Mouse (Mus musculus) kidney, adult 2 months (tissue): ENCODE results near the gene Tmem245. TPM values are rescaled to one million over a fixed set of nuclear protein-coding genes. Genes with fewer than 3 reads are reported as not detected.

ENCODE experiments used
- DNase-seq: peaks from one replicate; pipeline ENCODE4 v3.0.0; 2021
- H3K27ac ChIP-seq: fragments of 200-500 bp; 2 replicates; pipeline ENCODE4 v1.5.1; 2012; ENCODE audit warnings: low read depth, low read length, control low read depth, inconsistent platforms; ENCODE audit not compliant: insufficient read depth
- H3K27me3 ChIP-seq: fragments of 200-500 bp; replicated peaks from 2 replicates; pipeline ENCODE4 v1.6.1; 2012; ENCODE audit warnings: mild to moderate bottlenecking, moderate library complexity, low read length, inconsistent platforms; ENCODE audit not compliant: control insufficient read depth, insufficient read depth
- H3K36me3 ChIP-seq: fragments of 200-500 bp; 2 replicates; pipeline ENCODE4 v1.6.1; 2012; ENCODE audit warnings: mild to moderate bottlenecking, moderate library complexity, low read length, inconsistent platforms; ENCODE audit not compliant: control insufficient read depth, insufficient read depth
- H3K4me1 ChIP-seq: fragments of 200-500 bp; 2 replicates; pipeline ENCODE4 v1.6.1; 2011; ENCODE audit warnings: low read length; ENCODE audit not compliant: control insufficient read depth, insufficient read depth
- H3K4me3 ChIP-seq: fragments of 200-500 bp; 2 replicates; pipeline ENCODE4 v1.5.1; 2011; ENCODE audit warnings: mild to moderate bottlenecking, low read depth, low read length, control low read depth; ENCODE audit not compliant: insufficient read depth
- CTCF ChIP-seq: fragments of 200-500 bp; conservative IDR thresholded peaks from 2 replicates; pipeline ENCODE4 v1.5.1; 2011; ENCODE audit warnings: low read depth, mild to moderate bottlenecking, control low read depth, low read length, moderate library complexity, mixed read lengths; ENCODE audit not compliant: insufficient read depth, insufficient read length
- POLR2A ChIP-seq: fragments of 200-500 bp; IDR thresholded peaks from one replicate; pipeline ENCODE4 v1.6.1; 2011; ENCODE audit warnings: low read depth, low read length, control low read depth
- WGBS: fragments of 180-500 bp; shearing (Covaris S2); methylation state at CpG from one replicate; pipeline ENCODE4 v1.1.7; 2018; 5-methylcytosine and 5-hydroxymethylcytosine counted together
- polyA plus RNA-seq: library from polyadenylated mRNA; depleted of rRNA; stranded (reverse); fragments of >200 nt; gene quantifications from 2 replicates; pipeline ENCODE4 v1.2.3, GENCODE M21; 2012

The Tmem245 gene
- polyA plus RNA-seq, 1 experiment = 13.8 TPM

- WGBS = 82% methylated on average over 8 of the region's 8 CpGs
- no peak for DNase-seq
- Histone ChIP-seq H3K4me3 (no peak overlapping the region), H3K27me3 (no peaks in the 10 kb centered on the region), H3K4me1 (peaks cover 2% of the 10 kb centered on the region; the same call in 1 of the 2 replicates), H3K27ac (no peak overlapping the region), H3K36me3 (no peaks in the 10 kb centered on the region)
- TF ChIP-seq CTCF = no peak
- no peak for TF ChIP-seq POLR2A
These were observed 90.8 kb downstream of the Tmem245 start for GRCm38 (mm10) chr4:56856371-56856949.

DNA sequence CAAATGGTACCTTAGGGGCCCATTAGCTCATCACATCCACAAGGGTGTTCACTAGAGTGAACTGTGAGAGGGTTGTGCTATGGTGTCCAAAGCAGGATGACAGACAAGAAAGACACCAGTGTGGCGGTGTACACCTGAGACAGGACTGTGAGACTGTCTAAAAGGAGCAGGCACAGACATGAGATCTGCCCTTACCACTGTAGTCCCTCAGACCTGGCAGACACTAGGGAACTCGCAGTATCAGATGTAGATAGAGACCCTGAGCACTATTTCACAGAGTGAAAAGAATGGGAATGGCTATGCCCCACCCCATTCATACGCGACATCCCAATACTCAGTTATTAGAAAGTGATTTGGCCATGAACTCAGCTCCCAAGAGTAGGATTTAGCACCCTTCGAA lies 91.3 kb downstream of the Tmem245 start:
- no peak overlapping the region for H3K4me3 ChIP-seq
- DNase-seq = no peak
- peaks cover 2% of the 10 kb centered on the region; the same call in 1 of the 2 replicates for H3K4me1 ChIP-seq
- TF ChIP-seq POLR2A (no peak), CTCF (no peak)
- no peaks in the 10 kb centered on the region for H3K36me3 ChIP-seq
- WGBS = 97% methylated on average over 5 of the region's 5 CpGs
- no peak overlapping the region for H3K27ac ChIP-seq
- no peaks in the 10 kb centered on the region for H3K27me3 ChIP-seq

- no peaks in the 10 kb centered on the region for H3K4me1 ChIP-seq
- no peaks in the 10 kb centered on the region for H3K36me3 ChIP-seq
- no peaks in the 10 kb centered on the region for H3K27me3 ChIP-seq
- no peak for TF ChIP-seq POLR2A
- TF ChIP-seq CTCF = no peak; the same call in 1 of the 2 replicates
- peak; percentile 28 for DNase-seq
- no peak overlapping the region for H3K4me3 ChIP-seq
- no peak overlapping the region for H3K27ac ChIP-seq
- 26% methylated on average over 6 of the region's 6 CpGs for WGBS
These were observed 96.5 kb downstream of the Tmem245 start for GRCm38 (mm10) chr4:56850724-56851123.

DNA sequence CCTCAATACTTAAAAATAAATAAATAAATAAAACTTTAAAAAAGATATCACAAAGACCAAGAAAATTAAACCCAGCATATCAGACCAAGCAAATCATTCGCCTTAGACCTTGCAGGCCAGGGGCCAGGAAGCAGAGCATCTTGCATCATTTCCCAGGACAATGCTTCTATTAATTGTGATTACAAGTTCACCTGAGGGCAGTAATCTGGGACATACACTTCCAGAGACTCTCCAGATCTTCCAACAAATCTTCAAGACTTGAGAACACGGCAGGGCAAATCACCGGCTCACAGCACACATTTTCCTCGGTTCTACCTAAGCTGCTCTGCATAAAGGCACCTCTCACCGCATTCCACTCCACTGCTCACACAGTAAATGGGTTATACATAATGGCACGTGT lies 99.2 kb downstream of the Tmem245 start:
- Histone ChIP-seq H3K36me3 (peaks cover 2% of the 10 kb centered on the region; the same call in 1 of the 2 replicates), H3K4me1 (no peaks in the 10 kb centered on the region; the same call in 1 of the 2 replicates), H3K4me3 (no peak overlapping the region), H3K27me3 (no peaks in the 10 kb centered on the region), H3K27ac (no peak overlapping the region)
- WGBS = 66% methylated on average over 6 of the region's 6 CpGs
- DNase-seq = no peak
- TF ChIP-seq POLR2A (no peak), CTCF (no peak)

GRCm38 (mm10) chr4:56847400-56847799 lies 99.8 kb downstream of the Tmem245 start:
- Histone ChIP-seq H3K27me3 (no peaks in the 10 kb centered on the region), H3K36me3 (peaks cover 2% of the 10 kb centered on the region; the same call in 1 of the 2 replicates), H3K27ac (no peak overlapping the region), H3K4me3 (no peak overlapping the region), H3K4me1 (no peaks in the 10 kb centered on the region; the same call in 1 of the 2 replicates)
- WGBS = 88% methylated on average over 3 of the region's 3 CpGs
- no peak for DNase-seq
- TF ChIP-seq POLR2A = no peak
- no peak for TF ChIP-seq CTCF

- Histone ChIP-seq H3K27me3 (no peaks in the 10 kb centered on the region), H3K27ac (no peak overlapping the region), H3K36me3 (peaks cover 2% of the 10 kb centered on the region; the same call in 1 of the 2 replicates), H3K4me1 (no peaks in the 10 kb centered on the region; the same call in 1 of the 2 replicates), H3K4me3 (no peak overlapping the region)
- DNase-seq = no peak
- WGBS = 72% methylated on average over 12 of the region's 12 CpGs
- TF ChIP-seq POLR2A = no peak
- TF ChIP-seq CTCF = no peak
These were observed 101.2 kb downstream of the Tmem245 start for GRCm38 (mm10) chr4:56845896-56846533.

- TF ChIP-seq CTCF = no peak
- TF ChIP-seq POLR2A = no peak
- no peaks in the 10 kb centered on the region for H3K27me3 ChIP-seq
- no peaks in the 10 kb centered on the region; the same call in 1 of the 2 replicates for H3K4me1 ChIP-seq
- peaks cover 2% of the 10 kb centered on the region; the same call in 1 of the 2 replicates for H3K36me3 ChIP-seq
- no peak for DNase-seq
- no peak overlapping the region for H3K27ac ChIP-seq
- WGBS = 92% methylated on average over 4 of the region's 4 CpGs
- H3K4me3 ChIP-seq = no peak overlapping the region
These were observed 102.3 kb downstream of the Tmem245 start for GRCm38 (mm10) chr4:56844911-56845310.
